Mouse (Mus musculus): ENCODE results near the gene Neurl1a.
"Not testable (repeated sequence)": the region's sequence is repeated elsewhere in the genome, so short reads cannot be mapped to it uniquely, and the experiment has no call there.

Neurl1a gene

DNA sequence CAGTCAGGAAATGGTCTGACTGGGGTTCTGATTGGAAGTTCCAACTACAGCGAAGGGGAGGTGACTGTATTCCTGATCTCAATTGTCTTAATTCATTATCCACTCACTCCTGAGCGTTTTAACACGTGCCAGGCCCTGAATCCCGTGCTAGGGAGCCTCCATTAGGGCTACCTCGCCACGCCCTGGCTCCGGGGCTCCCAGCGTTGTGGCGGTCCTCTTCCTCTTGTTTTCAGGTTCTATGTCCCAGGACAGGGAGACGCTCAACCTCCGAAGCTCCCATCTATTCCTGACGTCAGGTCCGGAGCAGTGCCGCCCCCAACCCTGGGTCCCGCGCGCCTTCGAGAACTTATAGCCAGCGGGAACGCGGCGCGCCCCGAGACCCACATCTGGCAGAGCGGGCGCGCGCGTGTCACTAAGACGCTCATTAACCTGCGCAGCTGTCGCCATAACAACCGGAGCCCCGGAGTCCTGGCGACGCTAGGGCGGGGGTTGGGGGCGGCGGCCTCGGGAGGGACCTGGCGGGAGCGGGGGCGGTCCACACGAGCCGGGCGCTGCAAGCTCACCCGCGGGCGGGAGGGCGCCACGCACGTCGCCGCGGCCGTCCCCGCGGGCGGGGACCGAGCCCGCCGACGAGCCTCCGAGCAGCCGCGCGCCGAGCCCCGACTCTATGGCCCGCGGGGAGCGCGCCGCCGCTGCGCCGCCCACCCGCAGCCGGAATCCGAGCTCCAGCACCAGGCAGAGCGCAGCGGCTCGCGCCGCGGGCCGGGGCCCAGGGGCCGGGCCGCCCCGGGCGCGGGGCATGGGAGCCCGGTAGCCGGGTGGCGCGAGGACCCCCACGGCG, at the start of gene Neurl1a:
TSS of gene Neurl1a (plus strand) at position 390 of the 841 bp plus-strand sequence.
- no peak for DNase-seq (ENCODE audit: low read depth)

DNA sequence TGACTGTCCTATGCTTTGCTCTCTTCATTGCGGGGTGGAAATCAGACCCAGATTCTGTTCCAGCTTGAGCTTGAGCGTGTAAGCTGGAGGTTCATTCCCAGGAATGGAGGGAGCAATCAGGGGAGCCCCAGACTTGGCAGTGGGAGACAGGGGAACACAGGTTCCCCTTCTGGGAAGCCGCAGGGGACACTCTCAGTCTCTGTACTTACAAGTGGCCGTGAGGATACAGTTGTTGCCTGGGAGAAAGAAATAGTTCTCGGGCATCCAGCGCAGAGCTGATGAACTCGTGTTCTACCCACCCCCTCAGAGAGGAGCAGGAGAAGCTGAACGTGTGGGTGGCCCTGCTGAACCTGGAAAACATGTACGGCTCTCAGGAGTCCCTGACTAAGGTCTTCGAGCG, 49.8 kb upstream of the Neurl1a start:
- no peak for DNase-seq (ENCODE audit: low read depth)

- DNase-seq (ENCODE audit: low read depth) = no peak
These were observed 48.0 kb upstream of the Neurl1a start for GRCm38 (mm10) chr19:47130551-47131125.

GRCm38 (mm10) chr19:47133161-47133560, 45.5 kb upstream of the Neurl1a start:
- no peak for DNase-seq (ENCODE audit: low read depth)

- no peak for DNase-seq (ENCODE audit: low read depth)
These were observed 43.1 kb upstream of the Neurl1a start for GRCm38 (mm10) chr19:47135568-47135967.

GRCm38 (mm10) chr19:47136170-47136569, 42.5 kb upstream of the Neurl1a start:
- DNase-seq (ENCODE audit: low read depth) = no peak

GRCm38 (mm10) chr19:47137051-47137581, 41.5 kb upstream of the Neurl1a start:
- peak; percentile 49 for DNase-seq (ENCODE audit: low read depth)

DNA sequence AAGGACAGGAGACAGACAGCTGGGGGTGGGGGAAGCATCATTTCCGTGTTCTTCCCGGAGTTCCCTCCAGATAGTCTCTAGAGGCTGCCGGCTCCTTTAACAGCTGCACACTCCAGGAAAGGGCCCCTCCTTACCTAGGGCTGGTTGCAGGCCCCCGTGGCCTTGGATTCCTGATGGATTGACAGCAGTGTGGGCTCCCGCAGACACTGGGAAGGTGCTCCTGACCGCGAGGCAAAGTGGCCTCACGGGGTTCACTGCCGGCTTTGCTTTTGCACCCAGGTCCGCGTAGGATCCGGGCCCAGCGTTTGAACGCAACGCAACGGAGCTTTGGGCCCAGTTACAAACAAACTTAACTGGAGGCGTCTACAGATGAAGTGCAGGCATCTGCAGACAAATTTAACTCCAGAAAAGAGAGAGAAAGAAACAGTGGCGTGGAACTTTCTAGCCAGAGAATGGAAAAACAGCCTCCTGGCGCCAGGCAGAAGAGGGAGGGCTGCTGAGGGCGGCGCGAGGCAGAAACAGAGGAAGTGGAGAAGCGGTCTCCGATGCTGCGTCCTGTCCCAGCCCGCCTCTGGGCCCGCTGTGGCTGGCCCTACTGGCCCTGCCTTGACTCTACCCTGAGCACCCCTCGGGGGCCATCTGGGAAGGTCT, 40.7 kb upstream of the Neurl1a start, which contains the start of gene Calhm2:
TSS of gene Calhm2 (minus strand) at position 524 of the 651 bp plus-strand sequence.
- DNase-seq (ENCODE audit: low read depth) = no peak

DNA sequence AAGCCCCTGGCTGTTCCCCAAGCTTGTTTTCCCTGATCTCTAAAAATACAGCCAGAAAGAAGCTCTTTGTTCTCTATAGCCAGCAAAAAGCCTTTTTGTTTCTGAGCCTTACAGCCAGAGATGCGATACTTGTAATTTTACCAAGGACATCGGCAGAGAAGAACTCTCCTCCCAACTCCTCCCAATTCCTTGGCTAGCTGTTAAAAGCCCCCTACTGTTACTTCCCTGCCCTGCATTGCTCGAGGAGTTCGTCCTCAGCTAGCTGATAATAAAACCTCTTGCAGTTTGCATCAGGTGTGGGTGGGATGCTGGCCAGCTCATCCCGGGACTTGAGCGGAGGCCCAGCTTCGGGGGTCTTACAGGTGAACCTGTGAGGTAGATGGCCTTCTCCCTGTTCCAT, 39.0 kb upstream of the Neurl1a start:
- DNase-seq (ENCODE audit: low read depth) = not testable (repeated sequence)

GRCm38 (mm10) chr19:47142438-47142837, 36.2 kb upstream of the Neurl1a start:
- peak; percentile 24 for DNase-seq (ENCODE audit: low read depth)

- no peak for DNase-seq (ENCODE audit: low read depth)
These were observed 34.5 kb upstream of the Neurl1a start, which contains the start of gene Calhm1 for GRCm38 (mm10) chr19:47144154-47144553. Calhm1 (minus strand) TSS chr19:47144254.

- DNase-seq (ENCODE audit: low read depth) = no peak
These were observed 30.3 kb upstream of the Neurl1a start for GRCm38 (mm10) chr19:47148267-47148847.

GRCm38 (mm10) chr19:47149854-47150253, 28.8 kb upstream of the Neurl1a start:
- DNase-seq (ENCODE audit: low read depth) = no peak

- DNase-seq (ENCODE audit: low read depth) = no peak
These were observed 27.1 kb upstream of the Neurl1a start for GRCm38 (mm10) chr19:47151332-47152061.

- DNase-seq (ENCODE audit: low read depth) = no peak
These were observed 26.6 kb upstream of the Neurl1a start for GRCm38 (mm10) chr19:47152062-47152369.

GRCm38 (mm10) chr19:47153767-47154166, 24.9 kb upstream of the Neurl1a start:
- DNase-seq (ENCODE audit: low read depth) = no peak

DNA sequence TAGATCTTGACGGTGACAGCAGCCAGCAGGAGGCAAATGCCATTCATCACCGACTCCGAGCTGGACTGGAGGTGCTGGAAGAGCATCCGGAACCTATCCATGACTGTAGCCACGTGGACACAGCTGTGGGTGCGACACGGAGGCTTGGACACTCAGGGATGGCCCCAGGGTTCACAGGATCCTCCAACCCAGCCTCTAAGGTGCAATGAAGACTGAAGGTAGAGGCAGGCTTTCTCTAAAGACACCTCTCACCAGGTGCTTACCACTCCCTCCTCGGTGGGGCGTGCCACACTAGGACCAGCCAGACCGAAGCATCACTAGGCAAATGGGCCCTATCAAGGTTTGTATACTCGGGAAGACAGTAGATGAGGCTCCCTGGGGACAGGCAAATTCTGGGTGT, 21.0 kb upstream of the Neurl1a start, which contains the start of gene Calhm3:
TSS of gene Calhm3 (minus strand) at position 101 of the 400 bp plus-strand sequence.
- DNase-seq (ENCODE audit: low read depth) = no peak

GRCm38 (mm10) chr19:47161669-47162068, 17.0 kb upstream of the Neurl1a start:
- no peak for DNase-seq (ENCODE audit: low read depth)

DNA sequence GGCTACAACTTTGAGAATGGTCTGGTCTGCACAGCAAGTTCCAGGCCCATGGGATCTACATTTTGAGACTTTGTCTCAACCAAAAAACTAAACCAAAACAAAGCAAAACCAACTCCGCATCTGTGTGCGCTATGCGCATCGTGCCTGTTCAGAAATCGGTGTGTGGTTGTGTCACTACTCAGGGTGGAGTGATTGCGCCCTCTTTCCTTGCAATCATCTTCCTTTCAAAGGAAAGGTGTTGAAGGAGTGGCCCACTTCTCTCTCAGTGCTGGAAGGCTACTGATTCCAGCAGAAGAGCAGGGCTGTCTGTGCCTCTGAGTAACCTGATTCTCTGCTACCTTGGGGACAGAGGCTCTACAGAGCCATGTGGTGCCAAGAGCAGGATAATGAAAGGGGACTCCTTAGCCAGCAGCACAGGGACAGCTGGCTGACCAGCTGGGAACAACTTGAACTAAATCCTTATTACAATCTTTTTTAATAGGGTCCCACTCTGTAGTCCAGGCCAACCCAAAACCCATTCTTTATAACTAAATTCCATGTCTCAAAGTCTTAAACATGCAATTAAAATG, 15.4 kb upstream of the Neurl1a start:
- no peak for DNase-seq (ENCODE audit: low read depth)

- DNase-seq (ENCODE audit: low read depth) = no peak
These were observed 11.9 kb upstream of the Neurl1a start for GRCm38 (mm10) chr19:47166758-47167157.

GRCm38 (mm10) chr19:47167617-47168214, 10.9 kb upstream of the Neurl1a start:
- DNase-seq (ENCODE audit: low read depth) = no peak
